Mouse (Mus musculus) ES-E14 (cell line): Measurements from ENCODE around the gene Siae.

Experiments used
- CHD2 ChIP-seq: IDR thresholded peaks from 2 replicates; pipeline ENCODE4 v1.6.1; 2014; ENCODE audit warnings: mild to moderate bottlenecking, low read depth, low read length, inconsistent platforms
- HCFC1 ChIP-seq: IDR thresholded peaks from 2 replicates; pipeline ENCODE4 v1.6.1; 2012; ENCODE audit warnings: low read length, inconsistent platforms, borderline replicate concordance; ENCODE audit not compliant: insufficient read depth
- MAFK ChIP-seq: IDR thresholded peaks from 2 replicates; pipeline ENCODE4 v1.6.1; 2014; ENCODE audit warnings: mild to moderate bottlenecking, low read depth, low read length, inconsistent platforms; ENCODE audit not compliant: insufficient read depth
- ZC3H11A ChIP-seq: IDR thresholded peaks from 2 replicates; pipeline ENCODE4 v1.6.1; 2012; ENCODE audit warnings: low read depth, mild to moderate bottlenecking, inconsistent platforms, low read length, borderline replicate concordance

DNA sequence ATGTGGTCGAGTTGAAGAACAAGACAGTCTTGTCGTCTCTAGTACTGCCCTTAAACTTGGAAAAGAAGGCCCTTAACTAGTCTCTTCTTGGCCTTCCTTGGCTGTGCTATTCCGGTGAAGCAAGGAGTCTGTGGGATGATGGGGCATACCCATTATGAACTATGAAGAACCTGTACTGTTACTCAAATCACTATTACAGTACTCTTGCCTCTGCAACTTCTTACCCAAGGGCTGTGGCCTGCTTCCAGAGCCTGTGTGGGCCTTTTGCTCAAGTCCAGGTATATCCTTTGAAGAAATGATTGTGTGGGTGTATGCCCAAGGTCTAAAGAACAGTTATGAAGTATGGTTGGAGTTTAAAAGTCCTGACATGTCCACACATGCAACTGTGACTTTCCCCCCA, 114.8 kb downstream of the Siae start:
- TF ChIP-seq CHD2 (no peak), HCFC1 (no peak), ZC3H11A (no peak), MAFK (no peak)
